Mouse (Mus musculus) MEL-GATA-1-ER (cell line): ENCODE measurements at regions not wholly inside any gene's neighbourhood (a gene's known extent, or its start where the extent isn't known, plus 50 kb on each side); places are given as distances from the start of the nearest gene placed in this dataset.
A peak's percentile ranks its signal among the peaks of the same experiment; 100 is the strongest.

Source experiments
- DNase-seq: peaks from one replicate; pipeline ENCODE4 v3.0.0-alpha.2; 2012; ENCODE audit warnings: low read depth; ENCODE audit errors: extremely low read depth

DNA sequence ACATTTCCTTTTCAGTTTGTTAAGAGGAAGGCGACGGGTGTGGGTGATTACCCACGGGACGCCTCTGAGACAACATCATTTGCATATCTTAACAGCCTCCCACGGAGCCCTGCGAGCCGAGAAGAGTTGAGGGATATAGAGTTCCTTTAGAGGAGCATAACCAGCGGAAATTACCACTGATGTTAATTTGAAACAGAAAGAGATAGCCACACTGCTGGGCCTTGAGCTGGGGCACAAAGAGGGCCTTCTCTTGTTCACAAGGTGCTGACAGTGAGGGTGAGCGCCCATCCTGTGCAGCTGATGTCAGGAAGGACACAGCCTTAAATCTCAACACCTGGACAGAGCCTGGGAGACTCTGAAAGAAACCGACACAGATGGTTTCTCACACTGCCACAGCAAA, 752.2 kb downstream of the Kcnj2 start:
- DNase-seq: no peak

DNA sequence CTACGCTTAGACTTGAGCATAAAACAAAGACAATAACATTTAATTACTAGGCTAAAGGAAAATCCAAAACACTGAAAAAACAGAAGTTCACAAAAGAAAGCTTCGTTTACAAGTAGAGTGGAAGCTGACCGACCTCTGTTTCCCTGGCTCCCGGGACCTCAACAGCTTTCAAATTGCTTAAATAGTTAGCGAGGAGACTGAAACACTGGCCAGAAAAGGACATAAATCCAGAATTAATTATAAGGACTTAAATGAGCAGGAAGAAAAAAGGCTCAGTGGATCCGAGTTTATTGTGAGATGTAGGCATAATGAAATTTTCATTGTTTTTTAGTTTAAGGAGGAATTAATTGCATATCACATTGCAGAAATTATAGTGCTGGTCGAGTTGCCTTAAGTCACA, 754.4 kb downstream of the Kcnj2 start:
- no peak for DNase-seq

DNA sequence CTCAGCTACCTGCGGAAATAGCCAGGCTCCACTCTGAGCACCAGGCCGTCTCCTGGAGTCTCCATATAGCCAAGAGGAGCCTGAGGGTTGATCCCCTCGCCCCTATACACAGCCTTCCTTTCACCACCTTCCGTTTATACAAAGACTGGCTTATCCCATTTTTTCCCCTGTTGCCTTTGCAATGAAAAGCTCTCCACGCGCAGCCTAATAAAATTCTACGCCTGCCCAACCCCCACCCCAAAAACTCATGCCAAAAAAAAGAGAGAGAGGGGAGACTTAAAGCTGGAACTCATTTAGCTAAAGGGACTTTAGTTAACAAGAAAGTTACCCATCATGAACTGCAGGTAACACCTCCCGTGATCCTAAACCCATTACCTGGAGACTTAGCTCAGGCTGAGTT, 762.5 kb downstream of the Kcnj2 start:
- no peak for DNase-seq

DNA sequence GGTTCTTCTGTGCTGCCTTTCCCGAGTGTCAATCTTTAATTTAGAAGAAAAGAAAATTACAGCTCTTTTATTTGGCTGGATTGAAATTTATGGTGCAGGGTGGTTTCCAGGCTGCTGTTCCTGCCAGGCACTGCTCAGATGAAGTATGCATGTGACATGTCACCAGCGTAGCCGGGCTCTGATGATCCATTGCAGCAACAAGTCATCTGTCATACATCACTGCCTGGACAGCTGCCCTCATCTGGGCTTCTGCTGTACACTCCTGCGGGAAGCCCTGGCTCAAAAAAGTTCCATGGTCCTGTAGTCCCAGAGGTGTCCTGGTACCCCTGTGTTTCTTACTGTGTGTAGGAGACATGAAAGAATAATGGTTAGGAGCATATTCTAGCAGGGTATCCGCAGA, 773.0 kb downstream of the Kcnj2 start:
- no peak for DNase-seq

DNA sequence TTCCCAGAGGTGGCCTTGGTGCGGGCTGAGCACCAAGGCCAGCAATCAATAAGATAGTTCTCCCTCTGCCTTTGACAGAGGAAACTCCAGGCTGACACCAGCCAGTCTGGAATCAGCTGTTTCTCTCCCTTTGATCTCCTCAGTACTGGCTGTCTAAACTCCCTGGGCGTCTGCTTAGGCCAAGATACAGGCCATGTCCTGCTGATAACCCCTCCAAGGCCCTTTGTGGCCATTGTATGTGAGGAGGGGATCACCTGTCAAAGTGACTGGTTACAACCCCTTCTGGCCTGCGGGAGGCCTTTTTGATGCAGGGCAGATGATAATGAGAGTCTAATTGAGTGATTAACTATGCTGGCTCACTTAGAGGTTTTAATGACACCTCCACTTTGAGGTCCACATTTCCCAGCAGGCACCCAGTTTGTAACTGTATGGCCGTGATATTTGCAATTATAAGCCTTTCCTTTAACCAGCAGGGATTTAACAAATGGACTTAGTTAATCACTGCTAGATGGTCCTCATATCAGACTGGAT, 777.8 kb downstream of the Kcnj2 start:
- no peak for DNase-seq

DNA sequence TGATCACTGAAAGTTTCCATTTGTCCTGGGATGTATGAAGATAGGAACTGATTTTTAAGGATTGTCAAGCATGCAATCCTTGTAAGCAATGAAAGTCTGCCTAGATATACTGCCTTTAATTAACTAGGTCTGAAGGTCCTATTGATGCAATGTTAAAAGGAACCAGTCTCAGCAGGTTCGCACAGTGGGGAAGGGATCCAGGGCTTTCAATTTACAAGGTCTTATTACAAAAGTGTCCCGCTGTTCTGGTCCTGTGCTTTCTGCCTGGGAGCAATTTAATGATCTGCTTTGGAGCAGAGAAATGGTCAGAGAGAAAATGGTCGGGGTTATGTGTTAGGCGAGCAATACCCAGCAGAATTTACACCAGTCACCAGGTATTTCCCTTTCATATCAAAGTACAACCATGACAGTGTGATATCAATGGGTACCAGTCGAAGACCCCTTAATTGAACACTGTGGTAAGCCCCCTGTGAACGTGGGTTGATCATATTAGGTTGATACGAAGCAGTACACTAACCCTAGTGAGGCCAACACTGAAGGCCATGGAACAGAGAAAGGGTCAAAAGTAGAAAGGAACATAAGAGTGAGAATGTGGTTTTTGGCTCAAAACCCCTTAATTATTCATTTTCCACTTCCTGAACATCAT, 778.5 kb downstream of the Kcnj2 start:
- no peak for DNase-seq

DNA sequence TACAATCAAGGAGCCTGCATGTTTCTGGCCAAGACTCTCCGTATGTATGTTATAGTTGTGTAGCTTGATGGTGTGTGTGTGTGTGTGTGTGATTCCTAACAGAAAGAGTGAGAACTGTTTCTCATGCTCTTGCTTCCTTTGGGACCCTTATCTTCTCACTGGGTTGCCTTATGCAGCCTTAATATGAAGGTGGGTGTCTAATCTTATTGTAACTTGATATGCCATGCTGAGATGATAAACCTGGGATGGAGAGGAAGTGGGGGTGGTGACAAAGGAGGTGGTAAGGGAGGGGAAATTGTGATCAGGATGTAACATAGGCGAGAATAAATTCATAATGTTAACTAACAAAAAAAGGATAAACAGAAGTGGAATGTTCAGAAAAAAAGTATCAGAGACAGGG, 791.3 kb downstream of the Kcnj2 start:
- DNase-seq: no peak

DNA sequence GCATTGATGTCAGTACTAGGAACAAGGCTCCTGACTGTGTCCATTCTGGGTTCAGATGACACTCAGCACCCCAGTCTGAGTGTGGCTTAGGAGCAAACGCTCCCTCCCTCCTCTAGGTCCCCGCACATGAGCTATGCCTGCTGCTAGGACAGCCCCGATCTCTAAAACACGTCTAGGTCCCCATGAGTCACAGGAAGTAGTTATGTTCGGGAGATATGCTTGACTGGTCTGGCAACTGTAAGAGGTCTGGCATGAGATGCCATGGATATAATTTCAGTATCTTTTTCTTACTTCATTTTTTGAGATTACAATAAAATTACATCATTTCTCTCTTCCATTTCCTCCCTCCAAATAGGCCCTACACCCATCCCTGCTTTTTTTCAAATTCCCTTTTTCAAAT, 792.1 kb downstream of the Kcnj2 start:
- DNase-seq: no peak

DNA sequence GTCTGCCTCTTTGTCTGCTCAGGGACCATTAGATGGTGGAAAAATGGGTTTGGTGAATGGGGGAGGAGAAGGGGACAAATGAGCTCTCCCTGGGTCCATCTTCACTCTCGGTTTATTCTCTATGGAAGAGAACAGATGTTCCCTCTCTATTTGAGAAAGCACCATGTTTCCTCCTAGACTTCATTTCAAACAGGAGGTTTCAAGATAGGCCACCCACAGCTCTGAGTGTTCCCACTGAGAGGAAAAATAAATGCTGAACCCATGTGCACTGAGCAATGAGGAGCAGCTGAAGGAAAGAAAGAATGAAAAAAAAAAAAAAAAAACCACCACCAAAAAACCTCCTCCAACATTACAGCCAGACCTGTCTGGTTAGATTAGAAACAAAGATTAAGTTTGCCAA, 799.2 kb downstream of the Kcnj2 start:
- DNase-seq: no peak

DNA sequence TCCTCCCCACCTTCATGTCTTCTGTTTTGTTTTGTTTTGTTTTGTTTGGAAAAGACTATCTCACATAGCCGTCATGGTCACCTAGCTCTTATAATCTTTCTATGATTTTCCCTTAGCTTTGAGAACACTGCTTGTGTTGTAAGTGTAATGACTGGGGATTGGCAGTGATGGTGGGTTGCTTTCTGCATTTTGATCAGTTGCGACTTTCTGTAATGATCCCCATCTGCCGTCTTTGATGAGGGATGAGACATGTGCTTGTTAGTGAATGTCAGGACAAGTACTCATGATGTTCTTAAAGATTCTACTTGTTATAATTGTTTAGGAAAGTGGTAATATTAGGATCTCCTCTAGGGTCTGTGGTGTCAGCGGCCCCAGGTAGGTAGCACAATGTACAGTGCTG, 809.4 kb downstream of the Kcnj2 start:
- DNase-seq: no peak

DNA sequence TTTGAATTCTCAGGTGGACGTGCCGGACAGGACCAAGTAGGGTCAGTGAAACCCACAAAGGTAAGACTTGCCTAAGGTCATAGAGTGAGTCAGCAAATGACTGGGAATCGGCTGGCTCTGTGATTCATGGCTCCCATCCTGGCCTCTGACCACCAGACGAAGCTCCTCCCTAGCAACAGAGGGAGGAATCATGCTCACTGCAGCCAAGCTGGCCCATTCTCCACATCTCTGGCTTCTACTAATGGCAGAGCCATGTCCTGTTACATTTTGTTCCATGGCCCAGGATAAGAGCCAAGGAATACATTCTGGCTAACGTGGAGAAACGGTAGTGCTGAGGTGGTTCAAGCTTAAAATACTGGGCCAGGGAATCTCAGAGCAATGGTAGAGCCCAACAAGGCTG, 814.2 kb downstream of the Kcnj2 start:
- no peak for DNase-seq

DNA sequence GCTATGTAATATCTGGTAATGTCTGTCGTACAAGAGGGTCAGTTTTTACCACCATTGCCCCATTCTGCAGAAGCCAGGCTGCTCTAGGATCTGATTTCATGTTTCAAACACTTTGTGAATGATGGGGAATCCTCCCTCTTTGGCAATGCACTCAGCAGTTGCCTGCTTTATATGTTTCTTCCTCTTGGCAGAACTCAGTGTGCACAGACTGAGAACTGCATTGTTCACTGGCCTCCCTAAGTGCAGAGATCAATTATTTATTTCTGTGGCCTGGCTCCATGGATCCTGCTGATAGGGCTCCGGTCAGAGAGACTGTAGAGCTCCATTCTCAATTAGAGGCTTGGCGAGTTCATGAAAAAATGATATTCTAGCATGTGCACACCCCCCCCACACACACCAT, 824.1 kb downstream of the Kcnj2 start:
- DNase-seq: no peak

DNA sequence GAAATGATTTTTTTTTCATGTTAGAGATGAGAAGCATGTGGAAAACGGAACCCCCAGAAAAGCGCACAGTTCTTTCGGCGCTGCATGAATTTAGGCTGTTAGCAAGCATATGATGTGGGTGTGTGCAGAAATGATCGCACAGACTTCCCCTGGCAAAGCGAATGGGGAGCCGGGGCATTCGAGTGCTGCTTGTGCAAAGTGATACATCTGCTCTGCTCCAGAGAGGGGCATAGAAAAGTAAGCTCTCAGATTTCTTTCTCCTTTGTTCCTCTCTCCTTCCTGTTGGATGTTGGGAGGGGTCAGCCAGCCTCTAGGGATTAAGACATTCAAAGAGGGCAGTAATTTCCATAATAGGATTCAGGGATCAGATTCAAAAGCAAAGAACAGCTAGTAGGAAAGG, 827.9 kb downstream of the Kcnj2 start:
- no peak for DNase-seq

DNA sequence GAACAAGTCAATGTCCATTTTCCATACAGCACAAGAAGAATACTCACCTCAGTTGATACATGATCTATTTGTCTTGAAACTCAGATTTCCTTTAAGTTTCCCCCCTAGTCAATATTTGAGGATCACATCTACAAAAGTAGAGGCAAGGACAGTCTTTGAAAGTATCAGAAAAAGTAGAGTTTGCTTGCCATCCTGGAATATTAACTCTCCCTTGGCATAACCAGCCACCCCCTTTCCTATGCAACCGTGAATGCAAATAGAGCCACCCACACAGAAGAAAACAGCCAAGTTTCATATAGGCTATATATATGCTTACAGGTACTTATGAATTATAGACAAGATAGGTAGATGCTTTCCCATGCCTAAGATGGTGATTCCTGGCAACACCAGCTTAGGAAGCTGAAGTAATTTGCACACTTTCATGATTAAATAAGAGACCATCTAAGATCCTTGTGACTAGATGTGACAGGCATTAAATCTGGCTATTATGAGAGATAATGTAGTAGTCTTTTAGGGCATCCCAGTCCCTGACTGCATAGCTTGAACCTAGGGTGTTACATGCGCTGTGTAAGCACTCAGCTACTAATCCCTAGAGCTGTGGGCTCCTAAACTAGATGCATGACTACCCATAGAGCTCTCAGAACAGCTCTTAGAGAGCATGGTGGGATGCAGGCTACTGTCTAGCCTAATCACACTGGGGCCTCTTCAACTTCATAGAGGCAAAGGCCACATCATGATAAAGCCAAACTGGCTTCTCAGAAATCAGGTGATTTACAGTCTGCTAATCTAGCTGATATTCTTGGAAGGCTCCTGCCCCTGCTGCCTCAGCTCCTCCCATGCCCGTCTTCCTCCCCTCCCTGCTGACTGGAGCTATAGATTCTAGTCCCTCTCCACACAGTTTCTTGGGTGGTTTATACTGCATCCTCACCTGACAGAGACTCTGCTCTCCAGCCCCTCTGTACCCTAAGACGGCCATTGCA, 829.5 kb downstream of the Kcnj2 start:
- no peak for DNase-seq

DNA sequence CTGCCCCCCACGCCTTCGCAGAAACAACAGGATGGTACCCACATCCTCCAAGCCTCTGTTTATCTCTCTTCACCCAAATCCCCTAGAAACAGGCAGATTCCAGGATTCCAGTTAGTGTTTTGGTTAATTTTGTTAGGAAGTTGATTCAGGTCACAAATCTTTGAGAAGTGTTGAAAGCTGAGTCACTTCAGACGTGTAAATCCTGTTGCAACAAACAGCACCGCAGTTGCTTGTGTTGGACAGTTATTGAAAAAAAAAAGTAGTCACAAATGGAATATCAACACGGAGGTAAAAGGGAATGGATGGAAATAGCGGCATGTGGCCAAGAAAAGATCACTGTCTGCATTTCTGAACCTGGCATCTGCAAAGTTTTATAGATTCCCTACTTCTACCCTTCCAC, 831.0 kb downstream of the Kcnj2 start:
- DNase-seq: no peak

DNA sequence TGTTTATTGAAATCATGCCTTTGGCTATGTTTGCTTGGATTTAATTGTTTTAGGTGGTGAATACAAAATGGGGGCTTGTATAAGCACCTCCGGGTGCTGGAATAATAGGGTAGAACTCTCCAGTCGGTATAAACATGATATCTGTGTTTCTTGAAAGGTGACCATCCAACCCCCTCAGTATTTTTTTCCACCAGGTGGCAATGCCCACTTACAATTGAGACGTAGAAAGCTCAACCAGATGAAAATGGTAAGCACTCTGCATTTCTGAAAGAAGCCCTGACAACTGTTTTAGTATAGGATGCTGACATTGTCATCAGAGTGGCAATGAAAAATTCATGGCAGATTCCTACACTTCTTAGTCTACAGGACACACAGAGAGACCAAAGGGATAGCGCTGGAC, 838.1 kb downstream of the Kcnj2 start:
- no peak for DNase-seq

DNA sequence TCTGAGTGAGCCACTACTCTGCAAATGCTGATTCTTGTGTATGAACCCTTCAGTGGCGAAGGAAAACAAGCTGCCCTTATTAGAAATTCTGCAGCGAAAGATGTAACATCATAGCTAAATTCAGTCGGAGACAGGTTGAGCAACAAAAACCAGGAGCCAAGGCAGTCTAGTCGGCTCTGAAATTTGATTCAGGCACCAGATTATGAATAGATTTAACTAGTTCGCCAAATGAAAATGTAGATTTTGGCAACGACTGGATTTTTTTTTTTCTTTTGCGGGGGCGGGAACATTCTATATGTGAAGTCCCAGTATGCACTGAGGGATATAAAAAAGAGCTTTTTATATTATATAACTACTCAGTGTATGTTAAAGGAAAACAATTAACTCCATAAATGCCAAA, 847.9 kb downstream of the Kcnj2 start:
- DNase-seq: no peak

DNA sequence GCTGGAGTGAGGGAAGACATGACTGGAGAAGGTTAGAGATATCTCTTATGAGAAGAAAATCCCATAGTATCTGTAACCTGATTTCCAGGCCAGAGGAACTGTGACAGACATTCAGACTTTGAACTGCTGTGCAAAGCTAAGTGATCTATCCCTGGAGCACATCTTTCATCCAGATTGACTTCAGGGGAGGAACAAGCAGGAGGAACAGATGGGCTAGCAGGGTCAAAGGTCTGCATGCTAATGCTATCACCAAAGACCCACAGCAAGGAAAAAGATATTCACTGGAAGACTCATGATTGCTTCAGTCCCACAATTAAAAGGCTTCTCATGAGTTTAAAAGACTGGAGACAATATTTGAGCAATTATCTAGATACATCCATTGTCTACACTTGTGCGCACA, 855.7 kb upstream of the Sox9 start:
- DNase-seq: no peak

DNA sequence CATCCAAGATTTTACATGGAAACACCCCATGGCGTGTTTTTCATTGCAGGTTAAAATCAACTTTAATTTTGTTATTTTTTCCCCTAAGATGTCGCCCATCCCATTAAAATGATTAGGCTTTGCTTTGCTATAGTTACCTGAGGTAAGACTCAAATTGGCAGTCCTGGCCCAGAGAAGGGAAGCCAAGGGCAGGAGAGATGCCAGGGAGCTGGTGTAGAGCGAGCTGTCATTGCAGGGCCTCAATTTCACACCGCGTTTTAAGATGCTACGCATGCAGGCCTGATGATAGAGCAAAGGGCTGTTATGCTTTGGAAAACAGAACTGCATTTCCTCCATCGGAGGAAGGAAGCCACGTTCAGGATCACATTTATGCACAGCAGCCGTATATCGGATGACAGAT, 852.7 kb upstream of the Sox9 start:
- DNase-seq: no peak

DNA sequence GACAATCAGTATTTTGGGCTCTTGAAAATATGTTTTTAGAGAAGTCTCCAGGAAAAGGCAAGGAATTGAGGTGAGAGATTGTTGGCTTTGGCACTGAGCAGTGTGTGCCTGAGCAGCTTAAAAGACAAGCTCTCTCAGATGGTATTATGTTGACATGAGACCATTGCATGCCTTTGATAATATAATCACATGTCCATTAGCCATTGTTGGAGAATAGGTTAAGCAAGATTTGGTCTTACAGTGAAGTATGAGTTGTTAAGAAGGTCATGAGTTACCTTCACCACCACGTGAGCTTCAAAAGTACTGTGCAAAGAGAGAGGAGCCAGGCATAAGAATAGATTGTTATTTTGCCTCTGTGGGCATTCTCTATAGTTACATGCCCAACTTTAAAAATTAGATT, 850.0 kb upstream of the Sox9 start:
- DNase-seq: no peak

DNA sequence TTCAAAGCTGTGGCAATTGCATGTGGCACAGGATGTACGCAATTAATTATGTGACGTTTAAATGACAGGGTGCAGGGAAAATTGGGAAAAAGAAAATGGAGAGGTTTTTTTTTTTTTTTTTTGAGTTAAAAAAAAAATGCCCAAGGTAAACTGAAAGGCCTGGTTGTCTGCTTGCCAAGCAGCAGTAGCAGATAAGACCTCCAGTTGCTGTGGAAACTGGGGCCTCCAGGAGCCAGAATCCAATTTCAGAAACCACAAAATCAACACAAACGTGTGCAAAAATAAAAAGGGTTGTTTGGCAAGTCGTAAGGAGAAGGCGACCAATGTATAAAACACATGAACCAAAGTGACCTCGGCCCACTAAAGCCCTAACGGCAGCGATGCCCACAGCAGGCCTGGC, 837.7 kb upstream of the Sox9 start:
- DNase-seq: peak; percentile 2

DNA sequence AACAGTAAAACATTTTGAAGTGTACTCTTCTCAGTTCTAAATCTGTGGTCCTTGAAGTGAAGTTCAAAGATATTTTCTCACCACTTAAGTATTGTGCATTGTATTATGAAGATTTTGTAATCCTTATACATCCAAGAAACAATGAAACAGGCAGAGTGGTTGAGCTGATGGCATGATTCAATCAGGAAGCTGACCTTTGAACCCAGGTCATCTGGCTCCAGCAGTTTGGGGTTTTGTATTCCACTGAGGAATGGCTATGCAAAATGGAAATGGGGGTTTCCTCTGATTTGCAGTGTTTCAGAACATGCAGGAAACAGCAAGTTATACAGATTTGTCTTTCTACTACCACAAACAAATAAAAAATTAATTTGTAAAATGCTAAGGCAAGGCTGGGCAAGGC, 836.2 kb upstream of the Sox9 start:
- DNase-seq: no peak

DNA sequence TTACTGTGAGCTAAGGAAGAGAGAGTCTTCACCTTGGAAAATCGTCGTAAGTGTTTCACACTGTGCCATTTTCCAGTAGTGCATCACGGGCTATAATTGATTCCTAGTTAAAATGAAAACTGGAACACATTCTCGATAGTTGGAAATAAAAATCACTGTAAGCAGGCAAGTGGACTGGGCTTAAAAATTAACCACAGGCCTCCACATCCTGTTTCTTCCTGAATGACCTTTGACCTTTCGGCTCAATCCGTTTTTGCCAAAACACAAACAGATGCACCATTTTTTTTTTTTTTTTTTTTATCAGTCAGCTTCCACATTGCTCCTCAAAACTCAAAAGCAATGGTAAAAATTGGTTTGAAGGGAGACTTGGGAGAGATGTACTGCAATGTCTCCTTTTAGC, 834.4 kb upstream of the Sox9 start:
- DNase-seq: no peak
